Mouse (Mus musculus) liver, embryonic 14.5 days (tissue): ENCODE data around the gene Bcat1. TPM values are rescaled to one million over a fixed set of nuclear protein-coding genes. Genes with fewer than 3 reads are reported as not detected.
A peak's percentile ranks its signal among the peaks of the same experiment; 100 is the strongest.

Experiments
- ATAC-seq: fragments of 200-750 bp; cut with Nextera tagmentation; 2 replicates; pipeline ENCODE4 v1.8.0; 2017; ENCODE audit warnings: moderate number of reproducible peaks, mild to moderate bottlenecking, moderate library complexity; ENCODE audit not compliant: insufficient read depth
- DNase-seq, 3 experiments: peaks; one replicate each; pipeline ENCODE4 v3.0.0-alpha.2; 2012 to 2013; ENCODE audit warnings: low read depth in 3 of 3, low spot score in 3 of 3
- H3K27ac ChIP-seq: fragments of 300-500 bp; sonication (generic); 2 replicates; pipeline ENCODE4 v1.5.1; 2014; ENCODE audit warnings: moderate library complexity, mild to moderate bottlenecking, control low read depth, inconsistent platforms
- H3K27me3 ChIP-seq: fragments of 300-500 bp; sonication (generic); 2 replicates; pipeline ENCODE4 v1.6.1; 2014; ENCODE audit warnings: mild to moderate bottlenecking, low read length, moderate library complexity; ENCODE audit not compliant: control insufficient read depth, insufficient read depth
- H3K36me3 ChIP-seq: fragments of 300-500 bp; sonication (generic); replicated peaks from 2 replicates; pipeline ENCODE4 v1.6.1; 2014; ENCODE audit warnings: low read depth; ENCODE audit not compliant: control insufficient read depth, insufficient read depth
- H3K4me1 ChIP-seq, 2 experiments: fragments of 200-500 bp in 1 of 2; fragments of 300-500 bp in 1 of 2; sonication (generic) in 1 of 2; replicated peaks; 2 replicates each; pipeline ENCODE4 v1.6.1; 2012 to 2014; ENCODE audit warnings: antibody characterized with exemption in 1 of 2, inconsistent platforms in 1 of 2, low read length in 1 of 2; ENCODE audit not compliant: control insufficient read depth in 2 of 2, insufficient read depth in 2 of 2
- H3K4me2 ChIP-seq: fragments of 300-500 bp; sonication (generic); 2 replicates; pipeline ENCODE4 v1.6.1; 2014; ENCODE audit warnings: low read depth, mild to moderate bottlenecking, control low read depth, moderate library complexity
- H3K4me3 ChIP-seq, 2 experiments: fragments of 200-500 bp in 1 of 2; fragments of 300-500 bp in 1 of 2; sonication (generic) in 1 of 2; 2 replicates each; pipeline ENCODE4 v1.5.1; 2012 to 2014; ENCODE audit warnings: low read depth in 2 of 2, low read length in 2 of 2, mild to moderate bottlenecking in 2 of 2, control low read depth in 1 of 2, inconsistent platforms in 1 of 2, moderate library complexity in 1 of 2; ENCODE audit not compliant: insufficient read depth in 1 of 2
- H3K9ac ChIP-seq: fragments of 300-500 bp; sonication (generic); replicated peaks from 2 replicates; pipeline ENCODE4 v1.6.1; 2014; ENCODE audit warnings: mild to moderate bottlenecking, control low read depth, moderate library complexity
- H3K9me3 ChIP-seq: fragments of 300-500 bp; sonication (generic); 2 replicates; pipeline ENCODE4 v1.6.1; 2016; ENCODE audit warnings: low read length, mixed read lengths; ENCODE audit not compliant: control insufficient read depth
- CTCF ChIP-seq: IDR thresholded peaks from 2 replicates; pipeline ENCODE4 v1.5.1; 2016; ENCODE audit warnings: antibody characterized with exemption, low read depth, control low read depth
- EP300 ChIP-seq: IDR thresholded peaks from 2 replicates; pipeline ENCODE4 v1.6.1; 2016; ENCODE audit warnings: antibody characterized with exemption, low read depth
- WGBS: fragments of 180-500 bp; shearing (Covaris S2); extraction: QIAGEN DNeasy Blood & Tissue Kit; methylation state at CpG from one replicate; pipeline ENCODE4 v1.1.7; 2014; ENCODE audit not compliant: insufficient replicate concordance; 5-methylcytosine and 5-hydroxymethylcytosine counted together
- polyA plus RNA-seq, 2 experiments: library from polyadenylated mRNA; depleted of rRNA in 1 of 2; stranded (reverse) in 1 of 2; unstranded in 1 of 2; fragments of >200 nt; fragmentation: Nextera tagmentation in 1 of 2; extraction: Ambion mirVana in 1 of 2; gene quantifications; 2 replicates each; pipeline versions ENCODE4 v1.2.1 to v1.2.3; 2012 to 2014

The Bcat1 gene
- polyA plus RNA-seq, 2 experiments = 0.06 to 0.51 TPM

DNA sequence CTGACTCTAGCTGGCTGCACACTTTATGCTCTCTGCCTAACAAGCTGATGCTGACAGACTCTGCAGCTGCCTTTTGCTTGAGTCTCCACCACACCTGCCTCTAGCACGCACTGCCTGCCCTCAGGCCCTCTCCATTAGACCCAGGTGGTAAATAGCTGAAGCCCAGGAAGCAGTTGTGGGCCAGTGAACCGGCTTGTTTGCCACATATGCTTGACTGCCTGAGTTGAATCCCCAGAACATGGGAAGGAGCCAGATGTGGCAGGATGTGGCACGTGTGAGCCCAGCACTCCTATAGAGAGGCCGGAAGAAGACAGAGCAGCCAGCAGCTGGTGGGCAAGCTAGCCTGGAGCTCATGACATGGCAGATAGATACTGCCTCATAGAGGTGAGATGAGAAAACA is 55.4 kb downstream of the Bcat1 start:
- Histone ChIP-seq H3K4me2 (no peak overlapping the region), H3K27me3 (no peaks in the 10 kb centered on the region), H3K9ac (no peak overlapping the region), H3K4me1 (peaks cover 0 to 9% of the 10 kb centered on the region in 2 experiments; a peak in 2 of 4 replicates), H3K4me3 (no peak overlapping the region), H3K27ac (no peak overlapping the region), H3K9me3 (no peaks in the 10 kb centered on the region; the same call in 1 of the 2 replicates), H3K36me3 (no peaks in the 10 kb centered on the region)
- DNase-seq (no peak), ATAC-seq (no peak)
- WGBS = 72% methylated on average over 4 of the region's 4 CpGs
- no peak for TF ChIP-seq CTCF
- no peak for TF ChIP-seq EP300

DNA sequence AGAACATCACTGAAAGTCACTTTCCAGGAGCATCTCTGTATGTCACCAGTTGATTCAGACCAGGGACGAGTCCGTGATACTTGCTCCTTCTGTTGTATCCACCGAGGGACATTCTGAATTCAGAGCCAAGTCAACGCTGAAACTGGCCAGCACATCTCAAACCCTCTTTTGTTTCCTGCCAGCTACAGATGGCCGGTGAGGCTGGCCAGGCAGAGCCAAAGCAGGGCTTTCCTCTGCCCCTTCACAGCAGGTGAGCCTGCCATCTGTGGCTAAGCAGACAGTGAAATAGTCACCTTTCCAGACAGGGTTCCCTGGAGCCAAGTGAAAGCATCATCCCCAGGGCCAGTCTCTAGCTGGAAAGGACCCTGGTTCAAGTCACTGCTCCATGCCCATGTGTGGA is 57.7 kb downstream of the Bcat1 start:
- Histone ChIP-seq H3K4me3 (no peak overlapping the region), H3K27ac (no peak overlapping the region), H3K27me3 (no peaks in the 10 kb centered on the region), H3K9me3 (no peaks in the 10 kb centered on the region; the same call in 1 of the 2 replicates), H3K4me2 (no peak overlapping the region), H3K9ac (no peak overlapping the region), H3K4me1 (peaks cover 0 to 9% of the 10 kb centered on the region in 2 experiments; a peak in 2 of 4 replicates), H3K36me3 (no peaks in the 10 kb centered on the region)
- DNase-seq = no peak
- ATAC-seq = no peak
- TF ChIP-seq EP300 (no peak), CTCF (no peak)
- WGBS = 71% methylated on average over 5 of the region's 5 CpGs

DNA sequence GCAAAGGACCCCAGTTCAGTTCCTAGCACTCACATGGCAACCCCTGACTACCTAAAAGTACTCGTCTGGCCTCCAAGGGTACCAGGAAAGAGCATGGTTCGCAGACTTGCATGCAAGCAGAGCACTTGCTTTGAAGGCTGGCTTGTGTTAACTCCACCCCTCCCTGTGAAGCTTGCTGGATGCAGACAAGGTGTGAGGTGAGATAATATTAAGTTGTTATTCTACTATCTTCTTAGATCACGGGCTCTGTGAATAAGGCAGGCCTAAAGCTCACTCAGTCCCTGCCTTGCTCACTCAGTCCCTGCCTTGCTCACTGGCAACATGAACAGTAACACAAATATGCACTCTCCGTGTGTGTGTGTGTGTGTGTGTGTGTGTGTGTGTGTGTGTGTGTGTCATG is 58.5 kb downstream of the Bcat1 start:
- no peaks in the 10 kb centered on the region for H3K27me3 ChIP-seq
- H3K9me3 ChIP-seq = no peaks in the 10 kb centered on the region
- H3K4me2 ChIP-seq = no peak overlapping the region
- DNase-seq (peak in 2 of 3 experiments; percentile 9 to 16), ATAC-seq (peak; percentile 79)
- no peaks in the 10 kb centered on the region for H3K36me3 ChIP-seq
- 36% methylated on average over 4 of the region's 4 CpGs for WGBS
- H3K27ac ChIP-seq = no peak overlapping the region
- no peak overlapping the region for H3K9ac ChIP-seq
- peaks cover 0 to 9% of the 10 kb centered on the region in 2 experiments; a peak in 2 of 4 replicates for H3K4me1 ChIP-seq
- TF ChIP-seq EP300 (peak; percentile 32), CTCF (no peak; the same call in 1 of the 2 replicates)
- H3K4me3 ChIP-seq = no peak overlapping the region

- H3K4me2 ChIP-seq = no peak overlapping the region
- TF ChIP-seq CTCF (no peak), EP300 (no peak)
- H3K4me3 ChIP-seq = no peak overlapping the region
- no peaks in the 10 kb centered on the region for H3K27me3 ChIP-seq
- DNase-seq = no peak
- H3K4me1 ChIP-seq = peaks cover 0 to 9% of the 10 kb centered on the region in 2 experiments; a peak in 2 of 4 replicates
- no peak overlapping the region for H3K9ac ChIP-seq
- H3K36me3 ChIP-seq = no peaks in the 10 kb centered on the region
- ATAC-seq = no peak
- H3K9me3 ChIP-seq = no peaks in the 10 kb centered on the region
- H3K27ac ChIP-seq = no peak overlapping the region
- 85% methylated on average over 16 of the region's 16 CpGs for WGBS
These were observed 59.3 kb downstream of the Bcat1 start for GRCm38 (mm10) chr6:145016639-145017038.

- Histone ChIP-seq H3K4me3 (no peak overlapping the region), H3K36me3 (no peaks in the 10 kb centered on the region), H3K27ac (no peak overlapping the region), H3K4me1 (peaks cover 0 to 9% of the 10 kb centered on the region in 2 experiments; a peak in 2 of 4 replicates), H3K9me3 (no peaks in the 10 kb centered on the region), H3K4me2 (no peak overlapping the region), H3K27me3 (no peaks in the 10 kb centered on the region), H3K9ac (no peak overlapping the region)
- ATAC-seq (no peak), DNase-seq (no peak)
- WGBS = 81% methylated on average over 2 of the region's 2 CpGs
- TF ChIP-seq EP300 = no peak
- TF ChIP-seq CTCF = peak; percentile 61
These were observed 61.0 kb downstream of the Bcat1 start for GRCm38 (mm10) chr6:145014944-145015343.
